Mouse (Mus musculus) liver (tissue): ENCODE measurements around the gene Mmp24.

Source experiments
- DNase-seq: peaks from one replicate; pipeline ENCODE4 v3.0.0-alpha.2; 2020; ENCODE audit warnings: mixed read lengths

The Mmp24 gene

GRCm38 (mm10) chr2:155776824-155777687, 1.9 kb downstream of the Mmp24 start:
- DNase-seq: no peak

- DNase-seq: no peak
Observed at GRCm38 (mm10) chr2:155777688-155777985, 2.5 kb downstream of the Mmp24 start.

- no peak for DNase-seq
Observed at GRCm38 (mm10) chr2:155778004-155778403, 2.9 kb downstream of the Mmp24 start.

- DNase-seq: no peak
Observed at GRCm38 (mm10) chr2:155779066-155779465, 3.9 kb downstream of the Mmp24 start.

GRCm38 (mm10) chr2:155779506-155779905, 4.4 kb downstream of the Mmp24 start:
- no peak for DNase-seq

GRCm38 (mm10) chr2:155784534-155784933, 9.4 kb downstream of the Mmp24 start:
- no peak for DNase-seq

GRCm38 (mm10) chr2:155786905-155787304, 11.8 kb downstream of the Mmp24 start:
- no peak for DNase-seq

- DNase-seq: no peak
Observed at GRCm38 (mm10) chr2:155787949-155788931, 13.1 kb downstream of the Mmp24 start.

GRCm38 (mm10) chr2:155792899-155793298, 17.8 kb downstream of the Mmp24 start:
- DNase-seq: no peak

- DNase-seq: no peak
Observed at GRCm38 (mm10) chr2:155794674-155795445, 19.7 kb downstream of the Mmp24 start.

- no peak for DNase-seq
Observed at GRCm38 (mm10) chr2:155798613-155799012, 23.5 kb downstream of the Mmp24 start.

- DNase-seq: peak; percentile 38
Observed at GRCm38 (mm10) chr2:155802761-155803160, 27.6 kb downstream of the Mmp24 start.

GRCm38 (mm10) chr2:155804053-155804452, 28.9 kb downstream of the Mmp24 start:
- no peak for DNase-seq

GRCm38 (mm10) chr2:155805231-155805924, 30.2 kb downstream of the Mmp24 start:
- no peak for DNase-seq

GRCm38 (mm10) chr2:155805925-155806255, 30.7 kb downstream of the Mmp24 start:
- no peak for DNase-seq

- DNase-seq: no peak
Observed at GRCm38 (mm10) chr2:155806548-155806947, 31.4 kb downstream of the Mmp24 start.

GRCm38 (mm10) chr2:155807408-155807807, 32.3 kb downstream of the Mmp24 start:
- DNase-seq: no peak

GRCm38 (mm10) chr2:155809620-155810019, 34.5 kb downstream of the Mmp24 start:
- no peak for DNase-seq

GRCm38 (mm10) chr2:155811821-155812396, 36.8 kb downstream of the Mmp24 start:
- peak; percentile 81 for DNase-seq

- no peak for DNase-seq
Observed at GRCm38 (mm10) chr2:155812637-155813036, 37.5 kb downstream of the Mmp24 start.

GRCm38 (mm10) chr2:155814829-155815228, 39.7 kb downstream of the Mmp24 start:
- no peak for DNase-seq

- DNase-seq: no peak
Observed at GRCm38 (mm10) chr2:155816179-155816578, 41.0 kb downstream of the Mmp24 start.
